Mouse (Mus musculus) left cerebral cortex, postnatal 14 days (tissue): ENCODE measurements around the gene Egfl7. TPM values are rescaled to one million over a fixed set of nuclear protein-coding genes. Genes with fewer than 3 reads are reported as not detected.

Experiments used
- DNase-seq, 2 experiments: peaks; one replicate each; pipeline ENCODE4 v3.0.0; 2021 to 2022; ENCODE audit warnings: low spot score in 2 of 2, mixed read lengths in 1 of 2
- intact Hi-C: fragments of 180-260 bp; cut with DNase I; formaldehyde crosslinking; loops from one replicate; pipeline ENCODE4 v1.15.1; 2025
- long read RNA-seq, 2 experiments: library from polyadenylated mRNA; stranded (forward); transcript quantifications; one replicate each; pipeline ENCODE4 v2.0.0; 2021
- total RNA-seq, 2 experiments: library from RNA; stranded (reverse); gene quantifications; 2 replicates each; pipeline ENCODE4 v1.2.3; 2021

Egfl7 gene
- total RNA-seq, result 10 to 100 TPM; 68.5 to 78.9 TPM
- long read RNA-seq, experiment 1, transcript Egfl7-213 (1 exons, 536 nt), result major isoform, 10 of 61 reads
- long read RNA-seq, experiment 1, transcript Egfl7-202 (10 exons, 1,372 nt), result major isoform, 10 of 61 reads
- long read RNA-seq, experiment 1, transcript Egfl7-216 (9 exons, 1,163 nt), result minor isoform, 9 of 61 reads
- long read RNA-seq, experiment 1, partial matches to known transcripts, result 9 of 61 reads
- long read RNA-seq, experiment 1, other reads (novel, unspliced or antisense), result 23 of 61 reads
- long read RNA-seq, experiment 2, transcript Egfl7-216 (9 exons, 1,163 nt), result major isoform, 11 of 31 reads
- long read RNA-seq, experiment 2, partial matches to known transcripts, result 4 of 31 reads
- long read RNA-seq, experiment 2, other reads (novel, unspliced or antisense), result 12 of 31 reads

DNA sequence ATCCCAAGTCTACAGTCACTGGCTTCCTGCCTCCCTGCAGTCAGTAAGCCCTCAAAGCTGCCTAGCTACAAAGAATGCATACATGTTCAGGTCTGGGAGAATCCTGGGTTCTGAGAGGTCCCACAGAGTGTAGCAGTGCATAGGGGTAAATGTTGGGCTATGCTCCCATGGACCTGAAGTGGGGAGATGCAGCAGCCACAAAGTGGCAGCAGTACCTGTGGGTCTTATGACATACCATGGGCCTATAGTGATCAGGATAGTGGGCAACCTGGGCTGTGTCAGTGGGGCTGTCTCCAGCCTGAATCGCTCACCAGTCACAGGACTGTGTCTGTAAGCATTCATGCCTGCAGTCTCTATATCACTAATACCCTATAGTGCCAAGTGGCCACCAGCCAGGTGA lies at the start of gene Egfl7:
Gene Egfl7, plus strand, starts transcription at position 301 of the 400 bp plus-strand sequence.
- intact Hi-C loops, result no loop called here

DNA sequence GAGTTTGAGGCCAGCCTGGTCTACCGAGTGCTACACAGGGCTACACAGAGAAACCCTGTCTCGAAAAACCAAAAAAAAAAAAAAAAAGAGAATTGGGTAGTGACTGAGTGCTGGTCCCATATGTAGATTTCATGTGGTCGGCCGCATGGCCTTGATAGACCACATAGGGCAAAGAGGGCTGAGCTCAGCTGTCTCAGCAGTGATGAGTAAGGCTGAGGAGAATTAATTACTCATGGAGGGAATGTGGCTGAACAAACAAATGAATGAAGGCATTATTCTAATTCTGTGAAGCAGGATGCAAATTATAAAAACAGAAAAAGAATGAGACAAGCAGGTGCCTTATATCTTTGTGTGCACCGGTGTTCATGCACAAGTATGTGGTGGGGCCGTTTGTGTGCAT lies 48.0 kb upstream of the Egfl7 start:
- intact Hi-C loops, result no loop called here
- no peak for DNase-seq

More for the DNA sequence above, at the start of gene Egfl7:
- DNase-seq, result no peak

- DNase-seq, result no peak
- intact Hi-C loops, result no loop called here
Observed at GRCm38 (mm10) chr2:26533249-26533648, 46.6 kb upstream of the Egfl7 start.

DNA sequence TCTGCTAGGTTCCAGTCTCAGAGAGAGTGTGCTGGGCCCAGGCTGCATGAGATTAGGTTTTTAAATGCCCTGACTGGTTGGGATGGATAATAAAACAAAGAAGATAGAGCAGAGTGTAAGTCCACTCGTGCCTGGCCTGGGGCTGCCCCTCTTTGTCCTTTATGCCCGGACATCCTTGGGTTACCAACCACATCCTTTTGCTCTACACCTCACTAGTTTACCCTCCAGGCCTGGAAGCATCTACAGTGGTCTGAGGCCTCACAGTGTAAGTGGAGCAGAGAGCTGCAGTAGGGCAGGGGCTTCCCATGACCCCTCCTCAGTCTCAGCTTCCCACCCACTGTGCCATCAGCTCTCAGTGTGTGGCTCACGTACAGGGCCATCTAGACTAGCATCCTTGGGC lies 45.7 kb upstream of the Egfl7 start:
- intact Hi-C loops, result no loop called here
- DNase-seq, result no peak

DNA sequence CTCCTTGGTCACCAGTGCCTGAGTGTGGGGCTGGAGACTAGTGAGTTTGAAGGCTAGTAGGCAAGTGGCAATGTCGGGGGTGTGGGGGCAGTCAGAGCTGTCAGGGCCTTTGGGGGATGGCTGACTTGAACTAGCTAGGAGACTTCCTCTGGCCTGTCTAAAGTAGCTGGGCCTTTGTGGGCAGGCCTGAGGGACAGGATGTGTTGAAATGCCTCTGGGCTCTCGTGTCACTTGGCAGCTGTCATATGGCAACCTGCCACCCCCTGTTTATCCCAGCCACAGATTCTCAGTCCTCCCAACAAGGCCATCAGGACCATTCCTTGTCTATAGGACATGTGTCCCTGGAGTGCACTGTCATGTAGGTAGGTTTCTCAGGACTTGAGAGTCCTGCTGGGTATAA lies 45.2 kb upstream of the Egfl7 start:
- intact Hi-C loops, result no loop called here
- DNase-seq, result peak; percentile 40 to 41

DNA sequence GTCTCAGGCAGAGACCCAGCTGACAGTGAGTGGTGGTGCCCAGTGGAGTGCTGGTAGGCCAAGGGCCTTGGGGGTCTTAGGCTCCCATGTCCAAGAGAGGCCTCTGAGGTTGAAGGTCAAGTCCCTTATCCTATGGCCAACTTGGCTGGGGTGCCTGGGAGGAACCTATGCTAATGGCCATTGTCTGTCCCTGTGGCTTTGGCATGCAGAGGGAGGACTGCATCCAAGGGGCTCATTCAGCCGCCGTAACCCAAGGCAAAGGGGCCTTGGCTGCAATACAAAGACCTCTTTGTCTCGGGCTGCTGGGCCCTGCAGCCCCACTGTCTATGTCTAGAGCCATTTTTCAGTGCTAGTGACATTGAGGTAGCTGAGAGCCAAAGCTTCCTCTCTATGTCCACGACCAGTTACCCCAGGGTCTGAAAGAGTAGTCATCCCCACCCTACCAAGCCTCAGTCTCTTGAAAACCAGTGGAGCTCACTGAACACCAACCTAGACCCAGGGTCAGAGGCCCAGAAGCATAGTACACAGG lies 44.2 kb upstream of the Egfl7 start:
- intact Hi-C loops, result no loop called here

DNA sequence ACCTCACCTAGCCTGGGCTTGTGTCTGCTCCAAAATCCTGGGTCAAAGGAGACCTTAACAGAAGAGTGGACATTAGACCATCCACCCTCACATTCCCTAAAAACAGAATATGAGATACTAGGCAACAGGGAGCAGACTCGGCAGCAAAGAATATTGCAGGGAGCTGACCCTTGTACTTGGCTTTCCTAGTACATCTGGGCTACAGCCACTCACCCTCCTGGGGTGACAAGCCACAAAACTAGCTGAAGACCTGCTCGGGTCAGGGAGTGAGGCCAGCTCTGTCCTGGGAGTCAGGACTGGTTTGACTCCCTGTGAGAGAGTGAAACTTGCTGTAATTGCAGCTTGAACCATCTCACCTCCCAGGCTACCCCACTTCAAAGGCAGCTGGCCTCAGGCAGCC lies 40.3 kb upstream of the Egfl7 start:
- intact Hi-C loops, result no loop called here
- DNase-seq, result no peak

More for the DNA sequence above, 44.2 kb upstream of the Egfl7 start:
- peak in 1 of 2 experiments; percentile 32 for DNase-seq

- DNase-seq, result no peak
- intact Hi-C loops, result no loop called here
Observed at GRCm38 (mm10) chr2:26540721-26541120, 39.1 kb upstream of the Egfl7 start.

GRCm38 (mm10) chr2:26541258-26541910 lies 38.4 kb upstream of the Egfl7 start:
- intact Hi-C loops, result no loop called here
- DNase-seq, result peak in 1 of 2 experiments; percentile 20

DNA sequence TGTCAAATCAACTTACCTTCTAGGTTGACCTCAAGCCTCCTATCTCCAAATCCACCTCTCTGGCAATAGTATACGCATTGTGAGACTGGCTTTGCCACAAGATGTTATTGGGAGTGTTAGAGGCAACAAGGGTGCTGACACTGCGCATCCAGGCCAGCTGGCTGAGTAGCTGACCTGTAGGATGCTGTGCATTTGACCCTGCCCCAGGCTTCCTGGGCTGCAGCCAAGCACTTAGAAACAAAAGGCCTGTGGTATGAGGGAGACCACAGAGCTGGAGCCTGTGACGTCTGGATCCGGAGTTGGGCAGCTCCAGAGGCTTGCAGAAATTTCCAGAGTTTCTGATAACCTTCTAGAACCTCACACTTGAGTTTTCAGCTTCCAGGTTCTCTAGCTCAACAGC lies 36.7 kb upstream of the Egfl7 start:
- intact Hi-C loops, result no loop called here

GRCm38 (mm10) chr2:26543768-26544167 lies 36.0 kb upstream of the Egfl7 start:
- intact Hi-C loops, result no loop called here
- DNase-seq, result no peak

More for the DNA sequence above, 36.7 kb upstream of the Egfl7 start:
- DNase-seq, result no peak

GRCm38 (mm10) chr2:26544265-26544664 lies 35.5 kb upstream of the Egfl7 start:
- no peak for DNase-seq
- intact Hi-C loops, result no loop called here

GRCm38 (mm10) chr2:26547481-26547880 lies 32.3 kb upstream of the Egfl7 start:
- peak; percentile 35 to 39 for DNase-seq
- intact Hi-C loops, result loop anchor here (5.0 kb wide), 1 partner anchor 45 kb away; no protein-coding TSS in a partner anchor

DNA sequence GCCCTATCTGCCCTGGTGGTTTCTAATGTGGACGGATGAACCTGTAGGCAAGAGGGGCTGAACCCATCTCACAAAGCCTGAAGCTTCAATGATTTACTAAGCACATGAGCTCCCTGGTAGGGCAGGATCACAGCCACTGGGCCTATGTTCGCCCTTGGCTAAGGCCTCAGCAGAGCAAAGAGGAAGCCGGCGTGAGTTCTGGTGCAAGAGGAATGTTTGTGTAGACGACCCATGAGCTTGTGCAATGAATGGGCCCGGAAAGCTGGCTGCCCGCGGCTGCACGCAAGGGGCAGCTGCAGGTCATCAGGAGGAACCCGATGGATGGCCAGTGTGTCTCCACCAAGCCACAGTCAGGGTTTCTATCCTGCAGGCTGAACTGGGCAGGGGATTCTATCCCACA lies 30.0 kb upstream of the Egfl7 start:
- intact Hi-C loops, result loop anchor here (5.0 kb wide), 1 partner anchor 48 kb away; no protein-coding TSS in a partner anchor
- no peak for DNase-seq

DNA sequence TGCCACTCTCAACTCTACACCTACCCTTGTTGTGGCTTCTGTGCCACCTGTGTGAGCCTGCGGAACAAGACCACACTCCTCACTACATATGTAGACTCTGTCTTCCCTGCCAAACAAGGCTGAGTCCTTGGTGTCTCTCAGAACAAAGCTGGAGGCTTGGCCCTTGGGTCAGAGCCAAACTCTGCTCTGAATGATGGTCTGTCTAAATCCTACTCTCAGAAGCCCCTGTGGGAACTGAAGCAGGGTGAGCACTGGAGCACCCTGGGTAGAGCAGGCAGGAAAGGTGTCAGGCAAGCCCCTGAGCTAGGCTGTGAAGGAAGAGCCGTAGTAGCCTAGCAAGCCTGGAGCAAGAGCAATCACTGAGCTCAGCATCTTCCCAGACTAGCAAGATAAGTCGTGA lies 29.6 kb upstream of the Egfl7 start:
- intact Hi-C loops, result no loop called here
- DNase-seq, result no peak

DNA sequence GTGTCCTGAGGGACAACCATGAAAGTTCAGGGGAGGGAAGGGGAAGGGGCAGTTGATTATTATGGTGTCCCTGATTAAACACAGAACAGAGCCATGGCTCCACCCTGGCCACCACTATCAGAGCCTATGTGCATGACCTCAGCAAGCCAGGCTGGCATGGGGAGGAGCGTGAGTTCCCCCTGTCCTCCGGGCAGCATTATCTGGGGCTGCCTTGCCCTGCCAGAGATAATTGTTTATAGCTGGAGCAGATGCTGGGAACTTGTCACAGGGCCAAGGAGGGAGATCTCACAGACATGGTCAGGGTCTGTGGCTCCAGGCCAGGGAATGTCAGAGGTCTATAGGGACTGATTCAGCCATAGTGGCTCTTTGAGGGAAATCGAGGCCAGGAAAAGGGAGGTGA lies 29.0 kb upstream of the Egfl7 start:
- intact Hi-C loops, result no loop called here
- DNase-seq, result no peak

DNA sequence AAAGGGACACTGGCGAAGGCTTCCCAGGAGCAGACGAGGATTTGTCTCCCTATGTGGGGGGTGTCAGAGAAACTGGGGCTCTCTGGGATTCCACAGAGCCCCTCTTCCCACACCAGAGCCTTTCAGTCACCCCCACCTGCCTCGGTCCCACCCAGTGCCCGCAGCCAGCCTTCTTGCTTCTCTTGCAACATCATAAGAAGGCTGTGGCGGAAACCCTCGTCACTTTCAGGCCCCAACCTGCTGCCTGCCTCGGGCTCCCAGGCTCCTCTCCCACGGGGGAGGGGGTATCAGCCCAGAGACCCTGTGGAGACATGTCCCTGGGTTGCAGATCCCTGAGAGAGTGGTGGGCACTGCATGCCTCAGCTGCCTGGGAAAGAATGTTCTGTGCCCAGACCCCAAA lies 28.4 kb upstream of the Egfl7 start:
- intact Hi-C loops, result no loop called here
- DNase-seq, result no peak

GRCm38 (mm10) chr2:26552066-26552465 lies 27.7 kb upstream of the Egfl7 start:
- intact Hi-C loops, result no loop called here
- DNase-seq, result no peak

DNA sequence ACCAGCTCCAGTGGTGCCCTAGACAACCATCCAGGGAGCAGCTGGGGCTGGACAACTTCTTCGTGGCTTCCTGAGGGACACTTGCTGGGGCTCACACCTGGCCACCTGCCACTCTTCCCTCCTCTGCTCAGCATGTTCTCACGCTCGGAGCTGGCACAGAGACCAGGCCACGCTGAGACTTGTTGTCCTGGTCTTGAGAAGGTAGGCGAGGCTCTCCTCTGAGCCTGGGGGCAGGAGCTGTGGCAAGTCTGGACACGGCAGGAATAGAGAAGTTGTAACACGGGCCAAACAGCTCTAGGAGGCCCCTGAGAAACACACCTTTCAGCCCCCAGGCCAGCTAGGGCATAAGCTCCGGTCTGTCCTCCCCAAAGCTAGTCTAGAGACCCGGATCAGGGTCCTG lies 25.9 kb upstream of the Egfl7 start:
- no peak for DNase-seq
- intact Hi-C loops, result no loop called here

GRCm38 (mm10) chr2:26555076-26555475 lies 24.7 kb upstream of the Egfl7 start:
- intact Hi-C loops, result no loop called here

More at GRCm38 (mm10) chr2:26555076-26555475, 24.7 kb upstream of the Egfl7 start:
- peak; percentile 57 to 60 for DNase-seq
